Mouse (Mus musculus): ENCODE measurements around the gene Sh3kbp1. TPM values are rescaled to one million over a fixed set of nuclear protein-coding genes. Genes with fewer than 3 reads are reported as not detected.
A peak's percentile ranks its signal among the peaks of the same experiment; 100 is the strongest.

The Sh3kbp1 gene
- polyA plus RNA-seq, 1 experiment from 2014 or later: 22.0 TPM

DNA sequence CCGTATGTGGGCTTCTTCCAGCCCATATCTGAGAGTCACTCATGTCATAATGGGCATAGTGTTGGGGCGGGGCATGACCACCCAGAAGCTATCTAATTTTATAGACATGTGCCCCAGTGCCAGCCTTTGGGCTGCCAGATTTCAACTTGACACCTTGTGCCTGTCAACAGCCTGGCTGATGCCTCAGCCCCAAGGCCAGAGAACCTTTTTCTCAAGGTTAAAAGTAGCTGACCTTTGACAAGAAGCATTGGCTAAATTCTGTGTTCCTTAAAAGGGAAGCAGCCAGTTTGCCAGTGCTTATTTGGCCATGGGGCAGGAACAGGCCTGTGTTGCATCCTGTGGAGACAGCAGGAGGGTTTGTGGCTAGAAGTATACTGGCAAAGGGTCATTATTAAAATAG is 315.5 kb downstream of the Sh3kbp1 start:
- Histone ChIP-seq H3K36me3 (no peaks in the 10 kb centered on the region), H3K27ac (no peak overlapping the region), H3K4me3 (no peak overlapping the region), H3K27me3 (ENCODE audit: low read depth, poor library complexity, severe bottlenecking) (peaks cover 86% of the 10 kb centered on the region), H3K4me1 (no peaks in the 10 kb centered on the region), H3K9me3 (replicated peaks) (no peaks in the 10 kb centered on the region)
- 81% methylated on average over 2 of the region's 2 CpGs for WGBS
- DNase-seq (ENCODE audit: low spot score): no peak

DNA sequence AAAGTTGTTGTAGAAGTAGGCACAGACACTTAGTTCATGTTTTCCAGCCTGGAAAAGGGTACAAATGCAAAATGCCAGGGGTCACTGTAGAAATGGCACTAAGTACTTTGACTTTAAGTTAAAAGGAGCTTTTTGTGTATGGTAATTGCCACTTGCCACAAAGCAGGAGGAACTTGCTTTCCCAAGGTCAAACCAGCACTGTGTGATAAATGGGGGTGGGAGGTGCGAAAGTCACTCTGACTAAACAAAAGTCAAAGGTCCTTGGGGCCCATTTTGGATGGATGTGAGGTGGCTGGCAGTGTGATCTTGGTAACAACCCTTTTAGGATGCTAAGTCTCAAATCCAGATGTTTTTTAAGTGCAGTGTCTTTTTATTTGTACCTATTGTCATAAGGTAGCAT is 316.5 kb downstream of the Sh3kbp1 start:
- no peak for DNase-seq (ENCODE audit: low spot score)
- no peaks in the 10 kb centered on the region for H3K9me3 ChIP-seq (replicated peaks)
- H3K36me3 ChIP-seq: no peaks in the 10 kb centered on the region
- no peak overlapping the region for H3K27ac ChIP-seq
- peaks cover 86% of the 10 kb centered on the region for H3K27me3 ChIP-seq (ENCODE audit: low read depth, poor library complexity, severe bottlenecking)
- 67% methylated on average over 1 of the region's 1 CpGs for WGBS
- H3K4me1 ChIP-seq: no peaks in the 10 kb centered on the region
- H3K4me3 ChIP-seq: no peak overlapping the region

DNA sequence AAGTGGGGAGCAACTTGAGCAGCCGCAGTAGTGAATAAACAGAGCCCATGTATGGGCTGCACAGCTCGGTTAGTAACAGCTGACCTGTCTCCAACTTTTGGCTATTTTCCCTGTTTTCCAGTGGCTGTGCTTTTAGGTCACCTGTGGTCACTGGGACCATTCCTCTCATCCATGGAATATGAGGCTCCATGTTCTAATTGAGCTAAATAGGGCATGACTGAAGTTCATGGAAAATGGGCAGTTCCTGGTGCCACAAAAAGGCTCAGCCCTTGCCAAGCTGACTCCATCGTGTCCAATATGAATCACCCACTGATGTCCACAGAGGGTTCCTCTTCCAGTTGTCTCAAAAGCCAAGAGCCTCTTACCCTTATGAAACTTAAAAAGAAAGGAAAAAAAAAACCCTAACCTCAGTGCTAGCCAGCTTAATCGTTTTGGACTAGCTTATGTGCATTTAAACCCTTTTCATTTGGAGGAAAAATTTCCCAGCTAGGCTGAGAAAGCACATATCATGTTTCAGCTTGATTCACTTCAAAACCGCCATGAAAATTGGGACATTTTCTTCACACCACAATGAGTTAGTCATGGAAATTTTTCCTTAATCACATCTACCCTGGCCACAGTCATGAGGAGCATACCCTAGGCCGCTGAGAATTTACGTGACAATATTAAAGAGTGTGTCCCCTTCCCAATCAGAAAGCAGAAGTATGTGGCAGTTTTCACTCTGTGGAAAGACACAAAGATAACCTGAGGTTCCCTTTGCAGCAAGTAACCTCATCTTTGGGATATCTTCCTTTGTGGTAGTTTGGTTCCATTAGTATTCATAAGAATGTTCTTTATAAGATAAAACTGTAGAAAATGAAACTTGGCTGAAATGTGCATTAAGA is 326.7 kb downstream of the Sh3kbp1 start:
- no peak overlapping the region for H3K4me3 ChIP-seq
- WGBS: 87% methylated on average over 7 of the region's 7 CpGs
- H3K4me1 ChIP-seq: peaks cover 5% of the 10 kb centered on the region; the same call in 1 of the 2 replicates
- H3K9me3 ChIP-seq (replicated peaks): no peaks in the 10 kb centered on the region
- peaks cover 99% of the 10 kb centered on the region for H3K27me3 ChIP-seq (ENCODE audit: low read depth, poor library complexity, severe bottlenecking)
- H3K36me3 ChIP-seq: no peaks in the 10 kb centered on the region
- no peak for DNase-seq (ENCODE audit: low spot score)
- H3K27ac ChIP-seq: no peak overlapping the region

DNA sequence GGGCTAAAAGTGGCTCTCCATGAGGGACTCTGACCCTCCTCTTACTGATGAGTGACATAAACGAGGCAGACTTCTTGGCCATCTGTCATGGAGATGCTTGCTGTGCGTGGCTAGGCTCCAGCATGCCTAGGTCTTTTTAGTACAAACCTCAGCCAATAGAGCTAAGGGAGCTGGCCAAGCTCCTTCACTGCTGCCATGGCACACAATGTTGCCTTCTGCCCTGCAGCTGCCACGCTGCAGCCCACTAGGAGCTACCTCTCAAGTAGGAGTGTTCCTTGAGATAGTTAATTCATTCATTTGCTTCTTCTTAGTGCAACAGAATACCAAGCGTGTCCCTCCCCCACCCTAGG is 327.3 kb downstream of the Sh3kbp1 start:
- 77% methylated on average over 4 of the region's 4 CpGs for WGBS
- Histone ChIP-seq H3K9me3 (replicated peaks) (no peaks in the 10 kb centered on the region), H3K4me3 (no peak overlapping the region), H3K27ac (no peak overlapping the region), H3K36me3 (no peaks in the 10 kb centered on the region), H3K4me1 (peaks cover 5% of the 10 kb centered on the region; the same call in 1 of the 2 replicates), H3K27me3 (ENCODE audit: low read depth, poor library complexity, severe bottlenecking) (peaks cover 99% of the 10 kb centered on the region)
- no peak for DNase-seq (ENCODE audit: low spot score)

GRCm38 (mm10) chrX:159955433-159955832 is 328.4 kb downstream of the Sh3kbp1 start:
- peaks cover 99% of the 10 kb centered on the region for H3K27me3 ChIP-seq (ENCODE audit: low read depth, poor library complexity, severe bottlenecking)
- DNase-seq (ENCODE audit: low spot score): no peak
- 90% methylated on average over 6 of the region's 6 CpGs for WGBS

DNA sequence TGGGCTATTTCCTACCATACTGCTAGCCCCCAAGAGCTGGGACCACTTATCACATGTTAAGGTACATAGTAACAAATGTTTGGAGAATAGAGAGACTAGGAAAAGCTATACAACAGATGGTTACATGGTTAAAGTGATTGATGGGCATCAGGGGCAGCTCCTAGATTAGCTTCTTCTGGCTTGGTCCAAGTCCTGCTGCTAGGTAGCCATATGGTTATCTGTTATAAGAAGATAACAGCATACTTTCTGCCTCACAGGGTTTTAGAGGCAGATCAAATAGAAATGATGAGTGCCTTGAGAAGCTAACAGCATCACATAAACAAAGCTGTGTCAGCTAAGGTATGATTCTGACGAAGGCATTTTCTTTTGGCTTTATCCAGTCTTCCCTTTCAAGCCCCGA is 334.3 kb downstream of the Sh3kbp1 start:
- H3K27ac ChIP-seq: no peak overlapping the region
- no peak for DNase-seq (ENCODE audit: low spot score)
- H3K4me1 ChIP-seq: no peaks in the 10 kb centered on the region
- no peak overlapping the region for H3K4me3 ChIP-seq
- H3K36me3 ChIP-seq: no peaks in the 10 kb centered on the region
- H3K9me3 ChIP-seq (replicated peaks): no peaks in the 10 kb centered on the region
- WGBS: 89% methylated on average over 2 of the region's 2 CpGs
- peaks cover 94% of the 10 kb centered on the region for H3K27me3 ChIP-seq (ENCODE audit: low read depth, poor library complexity, severe bottlenecking)

More at GRCm38 (mm10) chrX:159955433-159955832, 328.4 kb downstream of the Sh3kbp1 start:
- Histone ChIP-seq H3K4me1 (peaks cover 5% of the 10 kb centered on the region; the same call in 1 of the 2 replicates), H3K9me3 (replicated peaks) (no peaks in the 10 kb centered on the region), H3K4me3 (no peak overlapping the region), H3K27ac (no peak overlapping the region), H3K36me3 (no peaks in the 10 kb centered on the region)

DNA sequence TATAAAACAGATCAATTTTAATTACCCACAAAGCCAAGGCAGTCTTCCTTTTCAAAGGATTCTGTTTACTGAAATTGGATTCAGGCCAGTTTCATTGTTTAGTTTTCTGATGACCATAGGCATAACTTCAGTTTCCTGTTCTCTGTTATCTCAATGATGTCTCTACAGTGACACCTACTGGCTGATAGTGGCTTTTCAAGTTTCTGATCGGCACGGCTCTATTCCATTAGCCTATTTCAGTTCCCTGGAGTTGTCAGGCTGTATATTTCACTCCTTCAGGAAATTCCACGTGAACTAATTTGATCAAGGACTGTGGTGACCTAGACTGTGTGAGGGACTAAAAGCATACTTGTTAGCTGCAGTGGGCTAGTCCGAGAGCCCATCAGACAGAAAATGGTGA is 336.2 kb downstream of the Sh3kbp1 start:
- Histone ChIP-seq H3K4me1 (no peaks in the 10 kb centered on the region), H3K27me3 (ENCODE audit: low read depth, poor library complexity, severe bottlenecking) (peaks cover 95% of the 10 kb centered on the region), H3K36me3 (no peaks in the 10 kb centered on the region), H3K27ac (no peak overlapping the region), H3K9me3 (replicated peaks) (no peaks in the 10 kb centered on the region), H3K4me3 (no peak overlapping the region)
- 23% methylated on average over 4 of the region's 4 CpGs for WGBS
- DNase-seq (ENCODE audit: low spot score): no peak

DNA sequence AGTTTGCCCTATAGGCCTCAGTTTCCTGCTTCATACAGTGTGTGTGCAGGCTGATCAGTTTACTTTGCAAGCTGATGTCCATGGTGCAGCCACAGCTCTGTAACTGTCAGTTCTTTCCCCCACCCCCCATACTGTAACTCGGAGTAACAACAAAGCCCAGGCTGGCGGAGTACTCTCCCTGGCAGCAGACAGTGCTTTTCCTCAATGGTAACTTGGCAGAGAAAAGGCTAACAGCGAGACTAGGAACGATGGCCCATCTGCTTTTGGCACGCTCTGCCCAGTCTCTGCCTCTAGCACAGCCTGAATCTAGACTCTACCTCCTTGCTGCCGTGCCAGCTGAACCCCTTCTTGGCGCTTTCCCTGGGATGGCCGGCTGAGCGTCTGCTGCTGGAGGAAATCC is 336.9 kb downstream of the Sh3kbp1 start:
- WGBS: 89% methylated on average over 9 of the region's 9 CpGs
- Histone ChIP-seq H3K4me3 (no peak overlapping the region), H3K36me3 (no peaks in the 10 kb centered on the region), H3K4me1 (no peaks in the 10 kb centered on the region), H3K27ac (no peak overlapping the region), H3K27me3 (ENCODE audit: low read depth, poor library complexity, severe bottlenecking) (peaks cover 95% of the 10 kb centered on the region), H3K9me3 (replicated peaks) (no peaks in the 10 kb centered on the region)
- no peak for DNase-seq (ENCODE audit: low spot score)

DNA sequence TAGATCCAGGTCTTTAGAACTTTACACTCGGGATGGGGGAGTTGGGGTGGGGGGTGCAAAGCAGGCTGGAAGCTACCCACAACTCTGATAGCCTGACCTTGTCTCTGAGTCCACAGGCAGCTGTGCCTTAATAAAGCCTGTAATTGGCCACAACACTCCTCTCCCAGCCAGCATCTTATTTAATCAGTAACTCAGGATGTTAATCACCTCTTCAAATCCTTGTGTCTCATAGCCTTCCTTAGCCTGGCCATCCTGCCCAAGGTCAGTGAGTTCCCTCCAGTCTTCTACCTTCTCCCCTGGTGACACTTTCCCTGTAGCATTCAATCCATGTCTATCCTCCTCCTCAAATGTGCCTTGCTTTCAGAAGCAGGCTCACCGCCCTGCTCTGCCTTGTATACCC is 342.0 kb downstream of the Sh3kbp1 start:
- Histone ChIP-seq H3K27ac (no peak overlapping the region), H3K27me3 (ENCODE audit: low read depth, poor library complexity, severe bottlenecking) (peaks cover 100% of the 10 kb centered on the region), H3K36me3 (no peaks in the 10 kb centered on the region), H3K9me3 (replicated peaks) (no peaks in the 10 kb centered on the region), H3K4me3 (no peak overlapping the region), H3K4me1 (no peaks in the 10 kb centered on the region)
- no peak for DNase-seq (ENCODE audit: low spot score)
- WGBS: 87% methylated on average over 2 of the region's 2 CpGs

GRCm38 (mm10) chrX:159971091-159971779 is 344.2 kb downstream of the Sh3kbp1 start:
- WGBS: 63% methylated on average over 3 of the region's 3 CpGs
- H3K4me3 ChIP-seq: no peak overlapping the region
- H3K27me3 ChIP-seq (ENCODE audit: low read depth, poor library complexity, severe bottlenecking): peaks cover 88% of the 10 kb centered on the region

DNA sequence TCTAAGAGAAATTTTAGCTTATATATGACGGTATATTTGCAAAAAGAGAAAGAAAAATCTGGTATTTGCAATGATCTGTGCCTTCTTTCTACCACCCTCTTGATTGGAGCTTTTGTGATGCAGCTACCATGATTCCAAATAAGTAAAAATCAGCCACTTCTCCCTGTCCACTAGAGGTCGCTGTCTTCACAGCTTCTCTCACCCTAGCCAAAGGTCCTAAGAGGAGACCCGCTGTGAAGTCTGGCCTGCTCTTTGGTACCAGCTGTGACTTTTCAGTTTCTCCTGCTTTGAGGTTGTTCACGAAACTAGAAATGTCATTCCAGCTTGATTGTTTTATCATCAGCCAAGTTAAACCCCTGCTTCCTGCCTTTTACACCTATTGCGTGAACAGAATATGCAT is 346.7 kb downstream of the Sh3kbp1 start:
- Histone ChIP-seq H3K4me1 (no peaks in the 10 kb centered on the region), H3K36me3 (no peaks in the 10 kb centered on the region), H3K27ac (no peak overlapping the region), H3K9me3 (replicated peaks) (no peaks in the 10 kb centered on the region), H3K27me3 (ENCODE audit: low read depth, poor library complexity, severe bottlenecking) (peaks cover 86% of the 10 kb centered on the region), H3K4me3 (no peak overlapping the region)
- DNase-seq (ENCODE audit: low spot score): peak; percentile 39
- 26% methylated on average over 5 of the region's 5 CpGs for WGBS

More at GRCm38 (mm10) chrX:159971091-159971779, 344.2 kb downstream of the Sh3kbp1 start:
- Histone ChIP-seq H3K36me3 (no peaks in the 10 kb centered on the region), H3K9me3 (replicated peaks) (no peaks in the 10 kb centered on the region), H3K27ac (no peak overlapping the region), H3K4me1 (no peaks in the 10 kb centered on the region)
- no peak for DNase-seq (ENCODE audit: low spot score)

- no peaks in the 10 kb centered on the region for H3K4me1 ChIP-seq
- no peaks in the 10 kb centered on the region for H3K9me3 ChIP-seq (replicated peaks)
- H3K27ac ChIP-seq: no peak overlapping the region
- 79% methylated on average over 3 of the region's 3 CpGs for WGBS
- no peak for DNase-seq (ENCODE audit: low spot score)
- H3K27me3 ChIP-seq (ENCODE audit: low read depth, poor library complexity, severe bottlenecking): peaks cover 83% of the 10 kb centered on the region
- no peaks in the 10 kb centered on the region for H3K36me3 ChIP-seq
- H3K4me3 ChIP-seq: no peak overlapping the region
These were observed 349.2 kb downstream of the Sh3kbp1 start for GRCm38 (mm10) chrX:159976243-159976642.

Measured in limb, embryonic 10.5 days (tissue).